Mouse (Mus musculus) cerebellum, postnatal 36 days (tissue): ENCODE measurements around the gene Etv6.

Source experiments
- DNase-seq, 2 experiments: peaks; one replicate each; pipeline ENCODE4 v3.0.0; 2021 to 2022; ENCODE audit warnings: mixed read lengths in 2 of 2

Gene Etv6

DNA sequence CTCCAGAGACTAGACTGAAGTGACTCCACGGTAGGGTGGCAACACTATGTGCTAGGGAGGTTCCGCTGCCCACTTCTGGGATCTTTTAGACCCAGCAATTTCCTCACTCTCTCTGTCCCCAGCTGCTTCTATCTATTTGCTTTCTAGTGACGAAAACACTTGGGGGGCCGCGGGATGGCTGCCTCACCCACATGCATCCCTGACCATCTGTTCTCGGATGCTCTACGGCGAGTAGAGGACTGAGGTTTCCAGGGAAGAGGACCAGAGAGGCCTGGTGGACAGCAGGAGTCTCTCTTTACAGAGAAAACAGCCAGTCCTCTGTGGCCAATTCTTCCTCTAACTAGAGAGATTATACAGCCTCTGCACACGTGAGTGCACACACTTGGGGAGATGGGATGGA is 43.6 kb downstream of the Etv6 start:
- DNase-seq, result peak; percentile 41 to 46

- DNase-seq, result no peak
Observed at GRCm38 (mm10) chr6:134079563-134079962, 44.1 kb downstream of the Etv6 start.

GRCm38 (mm10) chr6:134080946-134081345 is 45.4 kb downstream of the Etv6 start:
- no peak for DNase-seq

- no peak for DNase-seq
Observed at GRCm38 (mm10) chr6:134082229-134082920, 46.9 kb downstream of the Etv6 start.

GRCm38 (mm10) chr6:134083428-134083827 is 47.9 kb downstream of the Etv6 start:
- DNase-seq, result no peak

GRCm38 (mm10) chr6:134086351-134086750 is 50.9 kb downstream of the Etv6 start:
- DNase-seq, result no peak

GRCm38 (mm10) chr6:134087709-134088108 is 52.2 kb downstream of the Etv6 start:
- DNase-seq, result no peak

GRCm38 (mm10) chr6:134089671-134090377 is 54.3 kb downstream of the Etv6 start:
- DNase-seq, result no peak

GRCm38 (mm10) chr6:134090378-134090692 is 54.8 kb downstream of the Etv6 start:
- DNase-seq, result no peak

DNA sequence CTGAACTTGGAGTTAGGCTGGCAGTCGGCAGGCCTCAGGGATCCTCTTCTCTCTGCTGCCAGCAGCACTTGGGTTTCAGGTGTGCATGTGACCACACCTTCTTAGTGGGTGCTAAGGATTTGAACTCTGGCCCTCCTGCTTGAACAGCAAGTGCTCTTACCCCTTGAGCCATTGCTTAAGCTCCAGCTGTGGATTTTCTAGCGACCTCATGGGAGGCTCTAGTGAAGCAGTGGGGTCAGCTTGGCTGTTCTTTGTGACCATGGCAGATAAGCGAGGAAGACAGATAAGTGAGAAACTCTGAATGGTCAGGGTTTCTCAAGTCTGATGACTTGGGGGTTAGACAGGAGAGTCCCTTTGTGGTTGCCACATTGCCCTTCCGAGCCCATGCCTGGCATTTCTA is 55.4 kb downstream of the Etv6 start:
- no peak for DNase-seq

DNA sequence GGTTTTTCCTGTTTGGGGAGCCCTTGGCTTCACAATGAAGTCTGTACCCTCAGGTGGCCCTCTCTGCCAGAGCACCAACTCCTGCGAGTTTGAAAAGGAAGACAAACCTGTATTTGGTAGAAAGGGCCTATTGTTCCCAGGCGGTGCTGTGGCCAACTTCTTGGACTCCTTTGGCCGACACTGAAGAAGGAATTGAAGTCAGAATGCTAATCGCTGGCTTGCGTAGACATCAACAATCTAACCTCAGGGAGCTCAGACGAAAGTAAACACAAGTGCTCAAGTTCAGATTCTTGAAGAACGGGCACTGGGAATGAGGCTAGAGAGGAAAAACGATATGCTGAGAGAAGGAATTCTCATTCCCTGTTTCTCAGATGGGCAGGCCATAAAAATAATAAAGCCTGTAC is 55.9 kb downstream of the Etv6 start:
- DNase-seq, result no peak

GRCm38 (mm10) chr6:134094066-134094465 is 58.6 kb downstream of the Etv6 start:
- no peak for DNase-seq

- no peak for DNase-seq
Observed at GRCm38 (mm10) chr6:134094620-134095019, 59.1 kb downstream of the Etv6 start.

GRCm38 (mm10) chr6:134095582-134095981 is 60.1 kb downstream of the Etv6 start:
- no peak for DNase-seq

GRCm38 (mm10) chr6:134099976-134100743 is 64.7 kb downstream of the Etv6 start:
- DNase-seq, result no peak

- no peak for DNase-seq
Observed at GRCm38 (mm10) chr6:134102396-134102795, 66.9 kb downstream of the Etv6 start.

- no peak for DNase-seq
Observed at GRCm38 (mm10) chr6:134103519-134103918, 68.0 kb downstream of the Etv6 start.

GRCm38 (mm10) chr6:134105514-134106201 is 70.2 kb downstream of the Etv6 start:
- peak; percentile 11 to 25 for DNase-seq

- no peak for DNase-seq
Observed at GRCm38 (mm10) chr6:134107696-134108095, 72.2 kb downstream of the Etv6 start.

DNA sequence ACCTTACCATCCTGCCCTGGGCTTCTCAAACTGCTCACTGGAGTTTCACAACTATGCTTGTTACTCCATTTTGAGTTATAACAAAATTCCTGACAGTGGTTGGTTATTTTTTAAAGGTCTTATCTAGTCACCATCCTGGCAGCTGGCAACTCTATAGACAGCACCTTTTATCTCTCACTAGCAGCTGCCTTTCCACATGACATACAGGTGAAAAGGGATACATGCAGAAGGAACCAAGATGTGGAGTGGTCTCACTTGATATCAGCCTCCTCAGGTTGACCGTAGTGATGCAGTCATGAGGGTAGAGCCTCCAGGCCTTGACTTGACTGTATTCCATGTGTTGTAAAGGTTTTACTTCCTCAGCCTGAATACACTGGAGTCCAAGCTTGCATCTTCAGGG is 74.2 kb downstream of the Etv6 start:
- no peak for DNase-seq

- no peak for DNase-seq
Observed at GRCm38 (mm10) chr6:134110206-134110605, 74.7 kb downstream of the Etv6 start.

DNA sequence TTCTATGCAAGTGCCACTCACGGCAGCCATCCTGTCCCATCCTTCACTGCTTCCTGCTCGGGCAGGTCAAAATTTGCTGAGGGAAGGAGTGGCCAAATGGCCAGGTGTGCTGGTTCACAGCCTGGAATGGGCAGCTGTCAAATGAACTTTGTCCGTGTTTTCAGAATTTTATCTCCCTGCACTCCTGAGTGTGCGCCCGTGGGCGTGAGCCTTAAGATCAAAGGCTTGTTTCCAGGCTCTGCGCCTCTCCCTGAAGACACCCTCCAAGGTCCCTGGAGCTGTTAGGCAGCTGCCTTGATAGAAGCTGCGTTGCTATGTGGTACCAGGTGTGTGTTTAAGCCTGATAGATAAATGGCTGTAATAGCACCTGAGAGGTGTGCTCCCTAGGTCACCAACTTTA is 76.1 kb downstream of the Etv6 start:
- DNase-seq, result no peak

- DNase-seq, result no peak
Observed at GRCm38 (mm10) chr6:134112753-134113152, 77.3 kb downstream of the Etv6 start.
